17 mouse cellular contexts compared by ENCODE assay signal in the genomic region with DNA sequence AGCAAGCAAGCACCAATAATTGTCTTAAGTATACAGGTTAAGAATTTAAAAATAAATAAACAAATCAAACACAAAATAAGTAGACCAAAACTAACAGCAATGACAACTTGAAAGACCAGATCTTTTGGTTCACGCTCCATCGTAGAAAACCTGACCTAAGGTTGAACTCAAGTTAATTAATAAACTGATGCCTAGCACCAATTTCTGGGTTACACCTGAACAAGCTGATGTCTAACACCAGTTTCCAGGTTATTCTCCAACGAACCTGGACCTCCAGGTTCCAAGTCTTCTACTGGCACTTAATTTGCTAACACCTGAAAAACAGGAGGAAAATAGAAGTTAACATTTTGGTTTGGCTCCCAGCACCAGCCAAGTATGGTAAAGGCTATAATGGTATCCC.
"Had no signal": no experiment of that assay in that cellular context is flagged by ENCODE, and none has a peak within 500 bp of the region (broad histone marks: within the 10 kb centered on the region; RNA-seq: fewer than 3 reads in every experiment).

No protein-coding gene starts in this region.

- H3K4me2 ChIP-seq: lung, embryonic 15.5 days; midbrain, embryonic 11.5 days; midbrain, embryonic 13.5 days; midbrain, embryonic 15.5 days; neural tube, embryonic 12.5 days; stomach, embryonic 15.5 days had no signal

- H3K4me3 ChIP-seq: lung, embryonic 15.5 days; megakaryocyte, embryonic 14.5 days; midbrain, embryonic 13.5 days; midbrain, embryonic 15.5 days; neural tube, embryonic 12.5 days; stomach, embryonic 15.5 days had no signal

- H3K36me3 ChIP-seq: lung, embryonic 15.5 days; midbrain, embryonic 13.5 days; midbrain, embryonic 15.5 days; neural tube, embryonic 12.5 days; stomach, embryonic 15.5 days had no signal

- H3K27me3 ChIP-seq: lung, embryonic 15.5 days; megakaryocyte, embryonic 14.5 days; midbrain, embryonic 13.5 days; midbrain, embryonic 15.5 days; neural tube, embryonic 12.5 days; stomach, embryonic 15.5 days had no signal

- H3K4me1 ChIP-seq: lung, embryonic 15.5 days; megakaryocyte, embryonic 14.5 days; midbrain, embryonic 13.5 days; midbrain, embryonic 15.5 days; neural tube, embryonic 12.5 days; stomach, embryonic 15.5 days had no signal

- H3K9ac ChIP-seq: lung, embryonic 15.5 days; midbrain, embryonic 13.5 days; midbrain, embryonic 15.5 days; neural tube, embryonic 12.5 days; stomach, embryonic 15.5 days had no signal

- H3K9me3 ChIP-seq: lung, embryonic 15.5 days; megakaryocyte, embryonic 14.5 days; midbrain, embryonic 13.5 days; midbrain, embryonic 15.5 days; neural tube, embryonic 12.5 days; stomach, embryonic 15.5 days had no signal

- H3K27ac ChIP-seq: lung, embryonic 15.5 days; macrophage; midbrain, embryonic 13.5 days; midbrain, embryonic 15.5 days; neural tube, embryonic 12.5 days; stomach, embryonic 15.5 days; stomach, postnatal 0 days had no signal

- DNase-seq: lung, adult 2 months; lung, postnatal 14 days; lung, postnatal 36 days; right cerebral cortex, postnatal 14 days; thymus, adult 2 months; thymus, postnatal 25 days; thymus, postnatal 4 days had no signal

- ATAC-seq: lung, postnatal 0 days; midbrain, embryonic 13.5 days; midbrain, embryonic 15.5 days had no signal
